8 mouse cellular contexts compared by ENCODE assay signal in the genomic region with DNA sequence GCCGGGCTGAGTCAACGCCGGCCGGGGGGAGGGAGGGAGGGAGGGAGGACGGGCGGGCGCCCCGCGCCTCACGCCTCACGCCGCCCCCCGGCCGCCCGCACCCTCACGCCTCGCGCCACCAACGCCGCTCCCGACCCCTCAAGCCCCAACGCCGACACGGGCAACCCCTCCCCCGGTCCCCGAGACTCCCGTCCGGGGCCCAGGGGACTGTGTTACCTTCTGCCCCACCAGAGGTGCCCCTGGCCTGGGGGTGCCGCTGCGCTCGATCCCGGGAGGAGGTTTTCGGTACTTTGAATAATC. TPM values are rescaled to one million over a fixed set of nuclear protein-coding genes. Genes with fewer than 3 reads are reported as not detected.
DNase-seq lines count a peak whose midpoint lies in the region; ATAC-seq and TF ChIP-seq lines count a peak whose summit lies in the region.

No protein-coding gene starts in this region.

- peak overlapping the region; percentile 87 for H3K9ac ChIP-seq in heart, embryonic 11.5 days (ENCODE audit: low read depth, low read length)
- peak overlapping the region; percentile 96 for H3K9ac ChIP-seq in hindbrain, embryonic 13.5 days

- H3K4me2 ChIP-seq in heart, embryonic 11.5 days: peak overlapping the region; percentile 85; the same call in 1 of the 2 replicates
- H3K4me2 ChIP-seq in hindbrain, embryonic 13.5 days: peak overlapping the region; percentile 93

- DNase-seq in heart, postnatal 36 days: no peak
- DNase-seq in G1E (ENCODE audit: low spot score): no peak
- no peak for DNase-seq in cerebellum, adult 18-20 months
- DNase-seq in cerebellum, postnatal 14 days: no peak
- DNase-seq in frontal cortex, adult 2 months (ENCODE audit: extremely low spot score in 1 of 2, low spot score in 1 of 2): no peak

- H3K27ac ChIP-seq in heart, embryonic 11.5 days (ENCODE audit: low read depth, low read length): peak overlapping the region; percentile 94
- H3K27ac ChIP-seq in hindbrain, embryonic 13.5 days: peak overlapping the region; percentile 98

- peaks cover 7% of the 10 kb centered on the region; the same call in 1 of the 2 replicates for H3K27me3 ChIP-seq in heart, embryonic 11.5 days (ENCODE audit: control insufficient read depth, insufficient read depth, low read length)
- H3K27me3 ChIP-seq in G1E (ENCODE audit: insufficient read depth, low read length): peaks cover 15% of the 10 kb centered on the region
- H3K27me3 ChIP-seq in hindbrain, embryonic 13.5 days: peaks cover 25% of the 10 kb centered on the region

- no peaks in the 10 kb centered on the region for H3K9me3 ChIP-seq in heart, embryonic 11.5 days (replicated peaks; ENCODE audit: control insufficient read depth, low read length)
- no peaks in the 10 kb centered on the region for H3K9me3 ChIP-seq in G1E (replicated peaks)
- H3K9me3 ChIP-seq in hindbrain, embryonic 13.5 days: no peaks in the 10 kb centered on the region

- peak overlapping the region; percentile 94 for H3K4me3 ChIP-seq in heart, embryonic 11.5 days (ENCODE audit: low read depth, low read length)
- peak overlapping the region; percentile 96 for H3K4me3 ChIP-seq in G1E (ENCODE audit: low read depth, low read length)
- H3K4me3 ChIP-seq in hindbrain, embryonic 13.5 days: peak overlapping the region; percentile 92

- WGBS in heart, embryonic 11.5 days (ENCODE audit: insufficient replicate concordance): 0% methylated on average over 13 of the region's 33 CpGs
- WGBS in hindbrain, embryonic 13.5 days: 0% methylated on average over 21 of the region's 33 CpGs

- no peak for ATAC-seq in heart, embryonic 11.5 days (replicated peaks; ENCODE audit: insufficient number of reproducible peaks, low FRiP score, low TSS enrichment)
- ATAC-seq in G1E (ENCODE audit: extremely low read depth, insufficient number of reproducible peaks, low FRiP score, poor library complexity, severe bottlenecking): no peak
- peak; percentile 83; the same call in 1 of the 2 replicates for ATAC-seq in hindbrain, embryonic 13.5 days (ENCODE audit: low FRiP score)
- peak; percentile 5; the same call in 1 of the 2 replicates for ATAC-seq in megakaryocyte-erythroid progenitor cell, adult 5-6 weeks (replicated peaks; ENCODE audit: low FRiP score, low TSS enrichment, poor library complexity, severe bottlenecking)

- intact Hi-C loops in heart, postnatal 36 days (cut with DNase I): no loop called here

- TF ChIP-seq CTCF in G1E (IDR thresholded peaks at IDR 0.05; ENCODE audit: low read depth, low read length): no peak

- H3K4me1 ChIP-seq in heart, embryonic 11.5 days (ENCODE audit: control insufficient read depth, insufficient read depth, low read length): no peaks in the 10 kb centered on the region; the same call in 1 of the 2 replicates
- peaks cover 28% of the 10 kb centered on the region for H3K4me1 ChIP-seq in G1E (ENCODE audit: insufficient read depth, low read depth, low read length)
- H3K4me1 ChIP-seq in hindbrain, embryonic 13.5 days (replicated peaks): peaks cover 30% of the 10 kb centered on the region

- H3K36me3 ChIP-seq in heart, embryonic 11.5 days (ENCODE audit: control insufficient read depth, insufficient read depth, low read length): no peaks in the 10 kb centered on the region
- H3K36me3 ChIP-seq in G1E (replicated peaks): peaks cover 3% of the 10 kb centered on the region
- H3K36me3 ChIP-seq in hindbrain, embryonic 13.5 days: no peaks in the 10 kb centered on the region

RNA-seq across cellular contexts. Expression of a gene that starts 0.5 kb away (rescaled TPM):
- 63.6 and 71.4 TPM in 2 replicates for polyA plus RNA-seq in heart, embryonic 11.5 days (2014; fragmentation: Nextera tagmentation; extraction: Ambion mirVana)
- 10 to 100 TPM; 44.0 to 48.8 TPM for total RNA-seq in heart, postnatal 36 days (2021)
- total RNA-seq in G1E (2014; fragmentation: Nextera tagmentation) (153 and 165 TPM in 2 replicates), G1E (2017) (134 and 160 TPM in 2 replicates)
- polyA plus RNA-seq in G1E (2012): 6.9 and 11.4 TPM in 2 replicates
- polyA plus RNA-seq in hindbrain, embryonic 13.5 days (2015; fragmentation: Nextera tagmentation; extraction: Ambion mirVana): 105 TPM in 2 replicates
- 86.5 and 102 TPM in 2 replicates for total RNA-seq in megakaryocyte-erythroid progenitor cell, adult 5-6 weeks (2014; fragmentation: Nextera tagmentation)
- 210 and 245 TPM in 2 replicates for total RNA-seq in megakaryocyte-erythroid progenitor cell, adult 5-6 weeks (2017)
- 50.5 and 56.9 TPM in 2 replicates for polyA plus RNA-seq in frontal cortex, adult 2 months (2012; rRNA removed)

Comparison
In these comparisons a context has a peak if more than half of its experiments do, and no peak if none do; other contexts are left out.
1. ATAC-seq: peak in hindbrain, embryonic 13.5 days (single experiment) and megakaryocyte-erythroid progenitor cell, adult 5-6 weeks (single experiment); none in heart, embryonic 11.5 days (single experiment) and G1E (single experiment).
2. Peak in every context shown above with its lines, with median percentiles within 50 percentile points of each other: H3K4me3 ChIP-seq.